Mouse (Mus musculus) c-Kit-negative CD71-positive TER-119-positive erythroid progenitor cells, embryonic 14.5 days (primary cell): ENCODE results near the gene 4930539E08Rik.

Source experiments
- DNase-seq: peaks from one replicate; pipeline ENCODE4 v3.0.0-alpha.2; 2013; ENCODE audit warnings: low read depth, low spot score

4930539E08Rik gene

GRCm38 (mm10) chr17:28930392-28931074 is 15.4 kb upstream of the 4930539E08Rik start:
- peak; percentile 92 for DNase-seq

- no peak for DNase-seq
Measured at GRCm38 (mm10) chr17:28929369-28929768, 14.2 kb upstream of the 4930539E08Rik start.

GRCm38 (mm10) chr17:28928004-28928403 is 12.9 kb upstream of the 4930539E08Rik start:
- no peak for DNase-seq

- DNase-seq, result peak; percentile 75
Measured at GRCm38 (mm10) chr17:28926866-28927635, 11.9 kb upstream of the 4930539E08Rik start.

- peak; percentile 70 for DNase-seq
Measured at GRCm38 (mm10) chr17:28926380-28926779, 11.3 kb upstream of the 4930539E08Rik start.

- DNase-seq, result no peak
Measured at GRCm38 (mm10) chr17:28924957-28925595, 10.0 kb upstream of the 4930539E08Rik start.

- DNase-seq, result no peak
Measured at GRCm38 (mm10) chr17:28922096-28922495, 7.0 kb upstream of the 4930539E08Rik start.

GRCm38 (mm10) chr17:28921086-28921485 is 6.0 kb upstream of the 4930539E08Rik start:
- DNase-seq, result no peak

GRCm38 (mm10) chr17:28916520-28916919 is 1.4 kb upstream of the 4930539E08Rik start:
- DNase-seq, result no peak

GRCm38 (mm10) chr17:28913940-28914339 is 1.2 kb downstream of the 4930539E08Rik start:
- DNase-seq, result no peak

- DNase-seq, result no peak
Measured at GRCm38 (mm10) chr17:28913200-28913599, 1.9 kb downstream of the 4930539E08Rik start.

- DNase-seq, result no peak
Measured at GRCm38 (mm10) chr17:28910139-28910538, 5.0 kb downstream of the 4930539E08Rik start.

- no peak for DNase-seq
Measured at GRCm38 (mm10) chr17:28909252-28909941, 5.7 kb downstream of the 4930539E08Rik start.

GRCm38 (mm10) chr17:28907959-28908358 is 7.2 kb downstream of the 4930539E08Rik start:
- DNase-seq, result no peak

- no peak for DNase-seq
Measured at GRCm38 (mm10) chr17:28905377-28905916, 9.7 kb downstream of the 4930539E08Rik start.

GRCm38 (mm10) chr17:28904546-28905376 is 10.4 kb downstream of the 4930539E08Rik start:
- DNase-seq, result no peak

GRCm38 (mm10) chr17:28901559-28901958 is 13.6 kb downstream of the 4930539E08Rik start:
- no peak for DNase-seq

GRCm38 (mm10) chr17:28899427-28899826 is 15.7 kb downstream of the 4930539E08Rik start:
- no peak for DNase-seq

GRCm38 (mm10) chr17:28898249-28898648 is 16.9 kb downstream of the 4930539E08Rik start:
- no peak for DNase-seq

- no peak for DNase-seq
Measured at GRCm38 (mm10) chr17:28897817-28898216, 17.3 kb downstream of the 4930539E08Rik start.
